Mouse (Mus musculus) layer of hippocampus, postnatal 10 days (tissue): ENCODE measurements at regions not wholly inside any gene's neighbourhood (a gene's known extent, or its start where the extent isn't known, plus 50 kb on each side); places are given as distances from the start of the nearest gene placed in this dataset.
A peak's percentile ranks its signal among the peaks of the same experiment; 100 is the strongest.
"Not testable (repeated sequence)": the region's sequence is repeated elsewhere in the genome, so short reads cannot be mapped to it uniquely, and the experiment has no call there.

ENCODE experiments used
- DNase-seq, 2 experiments: peaks; one replicate each; pipeline ENCODE4 v3.0.0; 2021; ENCODE audit warnings: low spot score in 2 of 2

DNA sequence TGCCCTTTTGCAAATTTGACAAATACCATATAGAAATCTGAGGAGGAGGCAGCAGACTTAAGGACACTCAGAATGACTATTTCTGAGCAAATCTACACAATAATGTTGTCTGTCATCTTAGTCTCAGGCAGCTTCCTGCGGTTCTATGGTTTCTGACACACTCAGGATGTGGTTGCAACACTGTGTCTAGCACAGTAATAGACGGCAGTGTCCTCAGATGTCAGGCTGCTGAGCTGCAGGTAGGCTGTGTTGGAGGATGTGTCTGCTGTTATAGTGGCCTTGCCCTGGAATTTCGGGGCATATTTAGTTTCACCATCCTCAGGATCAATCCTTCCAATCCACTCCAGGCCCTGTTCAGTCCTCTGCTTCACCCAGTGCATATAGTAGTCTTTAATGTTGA lies 450.6 kb downstream of the Adam6a start:
- DNase-seq, result not testable (repeated sequence)

DNA sequence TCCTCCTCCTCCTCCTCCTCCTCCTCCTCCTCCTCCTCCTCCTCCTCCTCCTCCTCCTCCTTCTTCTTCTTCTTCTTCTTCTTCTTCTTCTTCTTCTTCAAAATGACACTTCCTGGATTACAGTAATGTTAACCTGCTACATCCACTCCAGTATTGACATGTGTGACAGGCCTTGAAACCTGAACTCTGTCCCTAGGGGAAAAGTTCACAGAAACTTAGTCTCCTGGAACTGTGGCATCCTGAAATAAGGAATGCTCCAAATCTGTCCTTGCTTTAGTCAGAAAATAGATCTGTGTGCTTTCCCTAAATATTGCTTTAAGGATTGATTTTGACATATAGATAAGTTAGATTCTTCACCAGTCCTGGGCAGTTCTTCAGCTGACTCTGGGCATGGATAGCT lies 464.8 kb downstream of the Adam6a start:
- not testable (repeated sequence) for DNase-seq

DNA sequence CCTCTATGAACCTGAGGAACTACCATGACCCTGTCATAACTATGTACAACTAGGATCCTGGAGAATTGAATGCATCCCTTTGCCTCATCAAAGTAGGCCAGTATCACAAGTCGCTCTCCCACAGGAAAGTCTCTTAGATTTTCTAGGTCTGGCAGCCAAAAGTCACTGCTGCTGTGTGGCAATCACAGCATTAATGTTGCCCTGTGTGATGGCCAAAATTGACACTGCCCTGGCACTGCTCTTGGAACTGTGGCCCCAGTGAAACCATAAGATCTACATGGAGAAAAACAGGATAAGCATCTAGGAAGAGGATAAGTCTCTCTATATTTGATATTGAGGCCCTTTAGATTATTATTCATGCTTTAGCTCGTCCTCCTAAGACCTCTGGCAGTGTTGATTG lies 465.7 kb downstream of the Adam6a start:
- no peak for DNase-seq

GRCm38 (mm10) chr12:114012860-114013259 lies 469.2 kb downstream of the Adam6a start:
- DNase-seq, result peak; percentile 16 to 63

GRCm38 (mm10) chr12:114037011-114037410 lies 493.3 kb downstream of the Adam6a start:
- DNase-seq, result not testable (repeated sequence)

DNA sequence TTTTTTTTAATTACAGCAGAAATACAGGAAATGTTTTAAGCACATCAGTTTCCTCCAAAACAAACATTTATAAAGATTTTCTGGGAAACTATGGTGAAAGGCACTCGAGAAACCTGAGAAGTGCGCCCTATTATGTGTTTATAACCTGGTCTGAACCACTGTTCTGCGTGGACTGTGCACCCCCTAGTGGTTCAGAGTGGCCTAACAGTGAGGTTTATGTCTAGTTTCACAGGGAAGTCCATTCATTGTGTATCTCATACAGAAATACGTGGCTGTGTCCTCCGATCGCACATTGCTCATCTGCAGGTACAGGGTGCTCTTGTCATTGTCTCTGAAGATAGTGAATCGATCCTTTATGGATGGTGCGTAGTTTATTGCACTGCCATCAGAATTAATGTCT lies 504.3 kb downstream of the Adam6a start:
- DNase-seq, result not testable (repeated sequence)

- DNase-seq, result no peak
Measured at GRCm38 (mm10) chr12:114053341-114053740, 509.6 kb downstream of the Adam6a start.

DNA sequence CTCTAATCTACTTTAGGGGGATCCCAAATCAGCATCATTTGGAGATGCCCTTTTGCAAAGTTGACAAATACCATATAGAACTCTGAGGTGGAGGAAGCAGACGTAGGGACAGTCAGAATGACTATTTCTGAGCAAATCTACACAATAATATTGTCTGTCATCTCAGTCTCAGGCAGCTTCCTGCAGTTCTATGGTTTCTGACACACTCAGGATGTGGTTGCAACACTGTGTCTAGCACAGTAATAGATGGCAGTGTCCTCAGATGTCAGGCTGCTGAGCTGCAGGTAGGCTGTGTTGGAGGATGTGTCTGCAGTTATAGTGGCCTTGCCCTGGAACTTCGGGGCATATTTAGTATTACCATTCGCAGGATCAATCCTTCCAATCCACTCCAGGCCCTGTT lies 515.9 kb downstream of the Adam6a start:
- DNase-seq, result no peak

- no peak for DNase-seq
Measured at GRCm38 (mm10) chr12:114067166-114067565, 523.5 kb downstream of the Adam6a start.

DNA sequence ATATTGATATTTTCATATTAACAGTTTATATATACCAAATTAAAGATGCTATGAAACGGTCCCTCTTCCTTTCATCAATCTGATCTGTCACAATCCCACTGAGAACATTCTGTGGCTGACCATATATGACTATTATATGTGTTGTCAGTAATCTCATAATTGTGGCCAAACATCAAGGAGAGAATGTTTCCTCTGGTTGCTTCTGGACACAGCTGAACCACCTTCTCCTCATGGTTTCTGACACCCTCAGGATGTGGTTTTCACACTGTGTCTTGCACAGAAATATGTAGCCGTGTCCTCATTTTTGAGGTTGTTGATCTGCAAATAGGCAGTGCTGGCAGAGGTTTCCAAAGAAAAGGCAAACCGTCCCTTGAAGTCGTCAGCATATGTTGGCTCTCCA lies 565.0 kb downstream of the Adam6a start:
- DNase-seq, result not testable (repeated sequence)

DNA sequence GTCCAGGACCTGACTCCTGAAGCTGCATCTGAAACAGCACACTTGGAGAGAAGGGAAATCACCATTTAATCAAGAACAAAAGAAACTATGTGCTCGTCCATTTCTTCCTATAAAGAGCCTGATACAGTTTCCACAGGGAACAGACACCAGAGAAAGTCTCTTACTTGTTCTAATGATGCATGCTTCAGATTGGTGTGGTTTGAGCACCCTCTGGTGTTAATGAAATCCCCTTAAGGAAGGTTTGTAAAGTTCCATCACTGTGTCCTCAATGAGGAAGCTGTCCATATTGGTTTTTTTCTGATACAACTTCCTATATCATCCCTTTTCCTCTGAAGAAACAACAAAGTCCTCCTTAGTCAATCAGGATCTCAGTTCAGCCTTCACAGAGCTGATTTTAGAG lies 591.2 kb downstream of the Adam6a start:
- no peak for DNase-seq

DNA sequence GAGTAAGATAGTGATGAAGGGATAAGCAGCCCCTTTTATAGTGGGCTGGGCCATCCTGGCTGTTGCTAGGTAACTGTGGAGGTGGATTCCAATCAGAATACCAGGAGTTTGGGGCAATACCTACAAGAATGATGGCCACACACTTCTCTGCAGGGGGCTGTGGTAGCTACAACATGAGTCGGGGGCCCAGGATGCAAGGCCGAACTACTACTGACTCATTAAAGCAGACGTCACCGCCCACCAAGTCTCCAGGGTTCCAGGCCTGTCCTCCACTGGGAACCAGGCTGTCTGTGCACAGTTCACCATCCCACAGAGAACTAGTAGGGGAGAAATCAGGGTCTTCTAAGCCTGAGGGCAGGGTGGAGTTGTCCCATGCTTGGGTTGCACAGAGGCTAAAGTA lies 605.1 kb downstream of the Adam6a start:
- no peak for DNase-seq

GRCm38 (mm10) chr12:114172305-114172704 lies 628.6 kb downstream of the Adam6a start:
- DNase-seq, result no peak

GRCm38 (mm10) chr12:114199521-114199920 lies 655.8 kb downstream of the Adam6a start:
- no peak for DNase-seq

DNA sequence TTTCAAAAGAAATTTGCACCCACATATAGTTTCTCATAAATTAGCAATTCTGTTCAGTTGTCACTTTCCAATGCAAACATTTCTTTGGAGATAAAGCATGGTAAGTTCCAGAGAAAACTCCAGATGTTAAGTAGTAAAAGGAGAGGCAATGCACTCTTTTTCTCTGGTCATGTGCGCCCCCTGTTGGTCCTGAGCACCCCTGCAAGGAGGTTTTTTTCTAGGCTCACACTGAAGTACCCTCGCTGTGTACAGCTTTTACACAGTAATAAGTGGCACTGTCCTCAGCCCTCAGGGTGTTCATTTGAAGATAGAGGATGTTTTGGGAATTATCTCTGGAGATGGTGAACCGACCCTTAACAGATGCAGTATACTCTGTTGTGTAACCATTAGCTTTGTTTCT lies 678.8 kb downstream of the Adam6a start:
- no peak for DNase-seq
